Comparison of ENCODE assay signal across 9 mouse cellular contexts in the genomic region with DNA sequence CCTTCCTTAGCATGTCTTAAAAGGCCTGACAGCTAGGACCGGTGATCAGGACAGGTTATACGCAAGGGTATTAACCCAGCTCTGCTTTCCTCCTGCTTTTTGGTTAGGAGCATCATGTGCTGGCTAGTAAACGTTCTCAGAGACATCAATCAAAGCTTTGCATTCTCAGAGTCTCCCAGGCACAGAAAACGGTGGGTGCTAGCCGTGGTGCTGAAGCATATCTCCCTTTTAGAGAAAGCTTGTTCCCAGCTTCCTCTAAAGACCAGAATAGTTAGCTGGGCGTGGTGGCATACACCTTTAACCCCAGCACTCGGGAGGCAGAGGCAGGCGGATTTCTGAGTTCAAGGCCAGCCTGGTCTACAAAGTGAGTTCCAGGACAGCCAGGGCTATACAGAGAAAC. TPM values are rescaled to one million over a fixed set of nuclear protein-coding genes. Genes with fewer than 3 reads are reported as not detected.
DNase-seq lines count a peak whose midpoint lies in the region; ATAC-seq lines count a peak whose summit lies in the region.
"Had no signal": no experiment of that assay in that cellular context is flagged by ENCODE, and none has a peak within 500 bp of the region (broad histone marks: within the 10 kb centered on the region; RNA-seq: fewer than 3 reads in every experiment).

No protein-coding gene starts in this region.

- WGBS in forebrain, embryonic 11.5 days, result 40% methylated on average over 8 of the region's 8 CpGs
- WGBS in forebrain, embryonic 12.5 days, result 38% methylated on average over 8 of the region's 8 CpGs
- WGBS in midbrain, embryonic 10.5 days, result 31% methylated on average over 8 of the region's 8 CpGs
- WGBS in midbrain, embryonic 15.5 days, result 44% methylated on average over 8 of the region's 8 CpGs
- WGBS in embryonic facial prominence, embryonic 10.5 days, result 29% methylated on average over 8 of the region's 8 CpGs

- ATAC-seq in forebrain, embryonic 11.5 days (replicated peaks; ENCODE audit: low FRiP score), result no peak
- no peak for ATAC-seq in forebrain, embryonic 12.5 days (ENCODE audit: low FRiP score)
- ATAC-seq in midbrain, embryonic 15.5 days (replicated peaks), result no peak

- no peak overlapping the region for H3K27ac ChIP-seq in forebrain, embryonic 11.5 days (ENCODE audit: low read depth, low read length)
- no peak overlapping the region for H3K27ac ChIP-seq in forebrain, embryonic 12.5 days
- H3K27ac ChIP-seq in midbrain, embryonic 10.5 days (replicated peaks), result no peak overlapping the region
- H3K27ac ChIP-seq in midbrain, embryonic 15.5 days, result no peak overlapping the region
- no peak overlapping the region for H3K27ac ChIP-seq in embryonic facial prominence, embryonic 10.5 days (replicated peaks)

- H3K4me1 ChIP-seq in forebrain, embryonic 11.5 days (replicated peaks; ENCODE audit: control insufficient read depth, insufficient read depth, low read length), result peaks cover 18% of the 10 kb centered on the region
- H3K4me1 ChIP-seq in forebrain, embryonic 12.5 days, result peaks cover 36% of the 10 kb centered on the region
- peaks cover 40% of the 10 kb centered on the region for H3K4me1 ChIP-seq in midbrain, embryonic 10.5 days
- H3K4me1 ChIP-seq in midbrain, embryonic 15.5 days, result peaks cover 11% of the 10 kb centered on the region
- peaks cover 20% of the 10 kb centered on the region for H3K4me1 ChIP-seq in embryonic facial prominence, embryonic 10.5 days

- no peak overlapping the region for H3K4me2 ChIP-seq in forebrain, embryonic 11.5 days (ENCODE audit: low read depth, low read length, severe bottlenecking)
- H3K4me2 ChIP-seq in forebrain, embryonic 12.5 days, result no peak overlapping the region
- H3K4me2 ChIP-seq in midbrain, embryonic 15.5 days, result no peak overlapping the region

- no peaks in the 10 kb centered on the region; the same call in 1 of the 2 replicates for H3K27me3 ChIP-seq in forebrain, embryonic 11.5 days (ENCODE audit: control insufficient read depth, insufficient read depth, low read length)
- peaks cover 31% of the 10 kb centered on the region for H3K27me3 ChIP-seq in forebrain, embryonic 12.5 days
- H3K27me3 ChIP-seq in midbrain, embryonic 10.5 days (ENCODE audit: low read depth, poor library complexity, severe bottlenecking), result peaks cover 34% of the 10 kb centered on the region
- no peaks in the 10 kb centered on the region; the same call in 1 of the 2 replicates for H3K27me3 ChIP-seq in midbrain, embryonic 15.5 days (replicated peaks)
- H3K27me3 ChIP-seq in embryonic facial prominence, embryonic 10.5 days (replicated peaks; ENCODE audit: low read depth, poor library complexity, severe bottlenecking), result peaks cover 38% of the 10 kb centered on the region

- no peaks in the 10 kb centered on the region for H3K9me3 ChIP-seq in forebrain, embryonic 11.5 days (ENCODE audit: control insufficient read depth, low read length)
- no peaks in the 10 kb centered on the region for H3K9me3 ChIP-seq in forebrain, embryonic 12.5 days
- no peaks in the 10 kb centered on the region for H3K9me3 ChIP-seq in midbrain, embryonic 10.5 days (replicated peaks)
- H3K9me3 ChIP-seq in midbrain, embryonic 15.5 days, result no peaks in the 10 kb centered on the region
- H3K9me3 ChIP-seq in embryonic facial prominence, embryonic 10.5 days, result no peaks in the 10 kb centered on the region

- no peaks in the 10 kb centered on the region for H3K36me3 ChIP-seq in forebrain, embryonic 11.5 days (ENCODE audit: control insufficient read depth, insufficient read depth, low read length)
- no peaks in the 10 kb centered on the region for H3K36me3 ChIP-seq in forebrain, embryonic 12.5 days (replicated peaks)
- H3K36me3 ChIP-seq in midbrain, embryonic 10.5 days, result no peaks in the 10 kb centered on the region
- no peaks in the 10 kb centered on the region for H3K36me3 ChIP-seq in midbrain, embryonic 15.5 days (replicated peaks)
- no peaks in the 10 kb centered on the region for H3K36me3 ChIP-seq in embryonic facial prominence, embryonic 10.5 days (replicated peaks)

- peak; percentile 69 for DNase-seq in forebrain, embryonic 11.5 days (ENCODE audit: low spot score)
- DNase-seq in midbrain, embryonic 10.5 days (ENCODE audit: low spot score), result peak; percentile 41
- DNase-seq in embryonic facial prominence, embryonic 10.5 days (ENCODE audit: low spot score), result peak; percentile 77
- DNase-seq in testis, postnatal 10 days (ENCODE audit: low spot score), result peak; percentile 67
- no peak for DNase-seq in cerebellum, adult 9-11 months
- DNase-seq in T-cell, adult 2 months (ENCODE audit: low spot score), result no peak
- DNase-seq: cerebellum, postnatal 25 days had no signal

- no peak overlapping the region for H3K9ac ChIP-seq in forebrain, embryonic 11.5 days (ENCODE audit: low read length)
- no peak overlapping the region for H3K9ac ChIP-seq in forebrain, embryonic 12.5 days
- no peak overlapping the region for H3K9ac ChIP-seq in midbrain, embryonic 15.5 days

- H3K4me3 ChIP-seq in forebrain, embryonic 11.5 days (ENCODE audit: low read depth, low read length), result no peak overlapping the region
- no peak overlapping the region for H3K4me3 ChIP-seq in forebrain, embryonic 12.5 days (replicated peaks)
- H3K4me3 ChIP-seq in midbrain, embryonic 10.5 days, result no peak overlapping the region
- no peak overlapping the region for H3K4me3 ChIP-seq in midbrain, embryonic 15.5 days
- no peak overlapping the region for H3K4me3 ChIP-seq in embryonic facial prominence, embryonic 10.5 days

RNA-seq across cellular contexts. Expression of a gene that starts 12.3 kb away (rescaled TPM):
- 0.39 and 0.43 TPM in 2 replicates for polyA plus RNA-seq in forebrain, embryonic 11.5 days (2014; fragmentation: Nextera tagmentation; extraction: Ambion mirVana)
- 0.73 and 1.0 TPM in 2 replicates for polyA plus RNA-seq in forebrain, embryonic 12.5 days (2016; fragmentation: Nextera tagmentation; extraction: Ambion mirVana)
- 0.20 and 0.25 TPM in 2 replicates for polyA plus RNA-seq in midbrain, embryonic 10.5 days (2016; fragmentation: Nextera tagmentation; extraction: Ambion mirVana)
- 0.79 and 1.5 TPM in 2 replicates for polyA plus RNA-seq in midbrain, embryonic 15.5 days (2015; fragmentation: Nextera tagmentation; extraction: Ambion mirVana)
- polyA plus RNA-seq in embryonic facial prominence, embryonic 10.5 days (2016; fragmentation: Nextera tagmentation; extraction: Ambion mirVana), result 1.0 and 4.7 TPM in 2 replicates

Comparison
In these comparisons a context has a peak if more than half of its experiments do, and no peak if none do; other contexts are left out.
1. DNase-seq: peak in forebrain, embryonic 11.5 days (single experiment), midbrain, embryonic 10.5 days (single experiment), embryonic facial prominence, embryonic 10.5 days (single experiment) and testis, postnatal 10 days (single experiment); none in cerebellum, adult 9-11 months (single experiment) and T-cell, adult 2 months (single experiment).